Mouse (Mus musculus): ENCODE results near the gene Dmtf1. TPM values are rescaled to one million over a fixed set of nuclear protein-coding genes. Genes with fewer than 3 reads are reported as not detected.

Gene Dmtf1
- polyA plus RNA-seq, 1 experiment from 2014 or later: 64.8 TPM

- H3K4me2 ChIP-seq (replicated peaks): no peak overlapping the region
- 92% methylated on average over 3 of the region's 3 CpGs for WGBS
These were observed 90.2 kb downstream of the Dmtf1 start for GRCm38 (mm10) chr5:9071360-9071759.

GRCm38 (mm10) chr5:9069599-9070209, 91.9 kb downstream of the Dmtf1 start:
- Histone ChIP-seq H3K4me2 (replicated peaks) (no peak overlapping the region), H3K4me1 (no peaks in the 10 kb centered on the region), H3K4me3 (no peak overlapping the region), H3K27ac (no peak overlapping the region), H3K36me3 (no peaks in the 10 kb centered on the region), H3K9me3 (no peaks in the 10 kb centered on the region), H3K27me3 (no peaks in the 10 kb centered on the region), H3K9ac (no peak overlapping the region)
- WGBS: 59% methylated on average over 6 of the region's 6 CpGs
- no peak for ATAC-seq (ENCODE audit: low FRiP score, low read depth)

More at GRCm38 (mm10) chr5:9071360-9071759, 90.2 kb downstream of the Dmtf1 start:
- Histone ChIP-seq H3K9me3 (no peaks in the 10 kb centered on the region), H3K27me3 (no peaks in the 10 kb centered on the region), H3K4me3 (no peak overlapping the region), H3K9ac (no peak overlapping the region), H3K4me1 (no peaks in the 10 kb centered on the region), H3K27ac (no peak overlapping the region), H3K36me3 (no peaks in the 10 kb centered on the region)
- no peak for ATAC-seq (ENCODE audit: low FRiP score, low read depth)

GRCm38 (mm10) chr5:9068886-9069285, 92.7 kb downstream of the Dmtf1 start:
- no peaks in the 10 kb centered on the region for H3K36me3 ChIP-seq
- H3K9me3 ChIP-seq: no peaks in the 10 kb centered on the region
- H3K4me1 ChIP-seq: no peaks in the 10 kb centered on the region
- H3K27me3 ChIP-seq: no peaks in the 10 kb centered on the region
- no peak for ATAC-seq (ENCODE audit: low FRiP score, low read depth)
- H3K4me3 ChIP-seq: no peak overlapping the region
- WGBS: 52% methylated on average over 2 of the region's 2 CpGs
- no peak overlapping the region for H3K9ac ChIP-seq
- no peak overlapping the region for H3K27ac ChIP-seq
- no peak overlapping the region for H3K4me2 ChIP-seq (replicated peaks)

Other genes with a start within 250 kb of the Dmtf1 start
- 44.1 and 46.5 TPM in 2 replicates for gene Crot, start 164.5 kb downstream of the Dmtf1 start, polyA plus RNA-seq (2015; fragmentation: Nextera tagmentation; extraction: Ambion mirVana)
- 18.5 TPM in 2 replicates for gene Tmem243, start 61.1 kb downstream of the Dmtf1 start, polyA plus RNA-seq (2015; fragmentation: Nextera tagmentation; extraction: Ambion mirVana)
- gene 9330182L06Rik, start 104.3 kb upstream of the Dmtf1 start, polyA plus RNA-seq (2015; fragmentation: Nextera tagmentation; extraction: Ambion mirVana): 3.1 and 4.0 TPM in 2 replicates

Data from limb, embryonic 13.5 days (tissue).